Mouse (Mus musculus) hindbrain, postnatal 0 days (tissue): ENCODE data around the gene Fbxl13. TPM values are rescaled to one million over a fixed set of nuclear protein-coding genes. Genes with fewer than 3 reads are reported as not detected.

Experiments used
- ATAC-seq: fragments of 200-750 bp; cut with Nextera tagmentation; 2 replicates; pipeline ENCODE4 v1.8.0; 2017; ENCODE audit warnings: mild to moderate bottlenecking, moderate TSS enrichment, moderate library complexity
- DNase-seq: peaks from one replicate; pipeline ENCODE4 v3.0.0-alpha.2; 2015; ENCODE audit warnings: low spot score
- H3K27ac ChIP-seq: fragments of 300-500 bp; sonication (generic); 2 replicates; pipeline ENCODE4 v1.5.1; 2014; ENCODE audit warnings: mild to moderate bottlenecking
- H3K27me3 ChIP-seq: fragments of 300-500 bp; sonication (generic); 2 replicates; pipeline ENCODE4 v1.6.1; 2014; ENCODE audit warnings: low read length, mixed read lengths; ENCODE audit not compliant: insufficient read depth
- H3K36me3 ChIP-seq: fragments of 300-500 bp; sonication (generic); 2 replicates; pipeline ENCODE4 v1.6.1; 2014; ENCODE audit warnings: low read length, mixed read lengths; ENCODE audit not compliant: insufficient read depth
- H3K4me1 ChIP-seq: fragments of 300-500 bp; sonication (generic); 2 replicates; pipeline ENCODE4 v1.6.1; 2014; ENCODE audit warnings: antibody characterized with exemption, low read length, mixed read lengths; ENCODE audit not compliant: insufficient read depth
- H3K4me2 ChIP-seq: fragments of 300-500 bp; sonication (generic); 2 replicates; pipeline ENCODE4 v1.6.1; 2014; ENCODE audit warnings: low read depth, mild to moderate bottlenecking, low read length, moderate library complexity, mixed read lengths
- H3K4me3 ChIP-seq: fragments of 300-500 bp; sonication (generic); 2 replicates; pipeline ENCODE4 v1.5.1; 2014; ENCODE audit warnings: low read length
- H3K9ac ChIP-seq: fragments of 300-500 bp; sonication (generic); replicated peaks from 2 replicates; pipeline ENCODE4 v1.6.1; 2014; ENCODE audit warnings: mild to moderate bottlenecking, low read length, moderate library complexity, mixed read lengths
- H3K9me3 ChIP-seq: fragments of 300-500 bp; sonication (generic); 2 replicates; pipeline ENCODE4 v1.6.1; 2016; ENCODE audit warnings: low read length, mixed read lengths
- CTCF ChIP-seq: IDR thresholded peaks from 2 replicates; pipeline ENCODE4 v1.5.1; 2016; ENCODE audit warnings: antibody characterized with exemption, control low read depth, low read depth
- WGBS: fragments of 180-500 bp; shearing (Covaris S2); extraction: QIAGEN DNeasy Blood & Tissue Kit; methylation state at CpG from one replicate; pipeline ENCODE4 v1.1.7; 2014; 5-methylcytosine and 5-hydroxymethylcytosine counted together
- polyA plus RNA-seq: library from polyadenylated mRNA; unstranded; fragments of >200 nt; fragmentation: Nextera tagmentation; extraction: Ambion mirVana; gene quantifications from 2 replicates; pipeline ENCODE4 v1.2.1, GENCODE M21; 2015
- total RNA-seq: library from RNA; depleted of rRNA; stranded (reverse); fragments of >200 nt; gene quantifications from 2 replicates; pipeline ENCODE4 v1.2.3, GENCODE M21; 2014

Gene Fbxl13
- total and polyA plus RNA-seq, 2 experiments from 2014 or later = 0.16 to 0.23 TPM

DNA sequence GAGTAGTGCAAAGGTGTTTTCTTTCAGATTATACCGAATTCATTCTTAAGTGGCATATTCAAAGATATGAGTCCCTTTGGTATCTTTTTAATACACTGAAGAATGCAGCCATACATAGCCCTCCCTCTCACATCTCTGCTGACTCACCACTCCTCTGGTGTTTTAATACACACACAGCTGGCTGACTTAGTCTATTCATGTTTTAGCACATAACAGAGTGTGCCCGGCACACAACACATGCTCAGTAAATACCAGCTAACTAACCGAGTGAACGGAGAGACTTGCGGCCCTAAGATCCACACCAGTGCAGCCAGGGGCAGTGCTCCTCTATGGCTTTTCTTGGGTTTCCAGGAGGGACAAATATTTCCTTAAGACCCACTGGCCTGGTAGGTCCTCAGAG is 35.5 kb upstream of the Fbxl13 start:
- WGBS = 83% methylated on average over 5 of the region's 5 CpGs
- Histone ChIP-seq H3K9ac (no peak overlapping the region), H3K9me3 (no peaks in the 10 kb centered on the region), H3K27me3 (no peaks in the 10 kb centered on the region), H3K36me3 (no peaks in the 10 kb centered on the region), H3K4me2 (no peak overlapping the region), H3K4me3 (no peak overlapping the region), H3K27ac (no peak overlapping the region), H3K4me1 (no peaks in the 10 kb centered on the region)
- no peak for TF ChIP-seq CTCF
- ATAC-seq (no peak), DNase-seq (no peak)

GRCm38 (mm10) chr5:21680029-21680428 is 34.6 kb upstream of the Fbxl13 start:
- Histone ChIP-seq H3K36me3 (0 out of 2 replicates have a peak, but pooled peaks cover 6% of the 10 kb centered on the region), H3K9me3 (no peaks in the 10 kb centered on the region), H3K4me1 (no peaks in the 10 kb centered on the region), H3K4me2 (no peak overlapping the region), H3K27me3 (no peaks in the 10 kb centered on the region), H3K4me3 (no peak overlapping the region), H3K27ac (no peak overlapping the region), H3K9ac (no peak overlapping the region)
- DNase-seq (no peak), ATAC-seq (no peak)
- 58% methylated on average over 4 of the region's 4 CpGs for WGBS
- no peak for TF ChIP-seq CTCF

- Histone ChIP-seq H3K27me3 (no peaks in the 10 kb centered on the region), H3K9me3 (no peaks in the 10 kb centered on the region), H3K27ac (no peak overlapping the region), H3K4me2 (no peak overlapping the region), H3K4me3 (no peak overlapping the region), H3K9ac (no peak overlapping the region), H3K36me3 (peaks cover 6% of the 10 kb centered on the region; the same call in 1 of the 2 replicates), H3K4me1 (no peaks in the 10 kb centered on the region)
- 94% methylated on average over 9 of the region's 9 CpGs for WGBS
- DNase-seq (no peak), ATAC-seq (no peak)
- no peak for TF ChIP-seq CTCF
Measured at GRCm38 (mm10) chr5:21678363-21678762, 32.9 kb upstream of the Fbxl13 start.

DNA sequence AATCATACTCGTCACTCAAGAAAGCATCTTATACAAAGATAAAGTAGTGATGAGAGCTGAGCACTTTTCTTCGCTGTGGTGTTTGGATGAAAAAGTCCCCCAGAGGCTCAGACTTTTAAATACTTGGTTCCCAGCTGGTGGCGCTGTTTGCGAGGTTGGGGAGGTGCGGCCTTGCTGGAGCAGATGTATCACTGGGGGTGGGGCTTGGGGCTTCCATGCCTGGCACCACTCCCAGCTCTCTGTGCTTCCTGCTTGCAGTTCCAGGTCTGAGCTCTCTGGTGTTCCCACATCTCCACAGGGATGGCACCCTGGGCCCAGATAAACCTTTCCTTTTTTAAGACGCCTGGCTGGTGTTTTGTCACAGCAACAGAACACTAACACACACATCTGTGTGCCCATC is 32.5 kb upstream of the Fbxl13 start:
- H3K9ac ChIP-seq = no peak overlapping the region
- ATAC-seq = no peak
- peaks cover 6% of the 10 kb centered on the region; the same call in 1 of the 2 replicates for H3K36me3 ChIP-seq
- H3K27me3 ChIP-seq = no peaks in the 10 kb centered on the region
- WGBS = 98% methylated on average over 6 of the region's 6 CpGs
- H3K27ac ChIP-seq = no peak overlapping the region
- no peak for DNase-seq
- TF ChIP-seq CTCF = no peak
- no peaks in the 10 kb centered on the region for H3K9me3 ChIP-seq
- no peak overlapping the region for H3K4me2 ChIP-seq
- no peak overlapping the region for H3K4me3 ChIP-seq
- H3K4me1 ChIP-seq = no peaks in the 10 kb centered on the region

DNA sequence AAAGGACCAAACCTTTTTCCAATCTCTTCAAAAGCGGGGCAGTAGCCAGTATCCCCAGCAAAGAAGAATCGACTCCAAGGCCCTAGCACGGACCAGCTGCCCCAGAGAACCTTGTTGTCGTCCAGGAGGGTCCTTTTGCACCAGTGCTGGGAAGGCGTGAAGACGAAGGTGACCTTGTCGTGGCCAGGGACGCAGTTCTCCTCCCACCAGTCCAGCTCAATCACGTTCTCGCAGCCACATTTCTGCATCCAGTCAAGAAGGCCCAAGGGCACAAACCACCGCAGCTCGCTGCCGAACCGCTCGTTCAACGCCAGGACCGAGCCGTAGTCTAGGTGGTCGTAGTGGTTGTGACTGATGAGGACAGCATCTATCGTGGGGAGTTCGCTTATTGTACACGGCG is 30.1 kb upstream of the Fbxl13 start:
- ATAC-seq = no peak
- Histone ChIP-seq H3K9ac (no peak overlapping the region), H3K4me2 (no peak overlapping the region), H3K4me1 (no peaks in the 10 kb centered on the region), H3K4me3 (no peak overlapping the region), H3K9me3 (no peaks in the 10 kb centered on the region), H3K36me3 (peaks cover 6% of the 10 kb centered on the region; the same call in 1 of the 2 replicates), H3K27me3 (no peaks in the 10 kb centered on the region), H3K27ac (no peak overlapping the region)
- DNase-seq = no peak
- TF ChIP-seq CTCF = no peak
- WGBS = 97% methylated on average over 23 of the region's 23 CpGs

DNA sequence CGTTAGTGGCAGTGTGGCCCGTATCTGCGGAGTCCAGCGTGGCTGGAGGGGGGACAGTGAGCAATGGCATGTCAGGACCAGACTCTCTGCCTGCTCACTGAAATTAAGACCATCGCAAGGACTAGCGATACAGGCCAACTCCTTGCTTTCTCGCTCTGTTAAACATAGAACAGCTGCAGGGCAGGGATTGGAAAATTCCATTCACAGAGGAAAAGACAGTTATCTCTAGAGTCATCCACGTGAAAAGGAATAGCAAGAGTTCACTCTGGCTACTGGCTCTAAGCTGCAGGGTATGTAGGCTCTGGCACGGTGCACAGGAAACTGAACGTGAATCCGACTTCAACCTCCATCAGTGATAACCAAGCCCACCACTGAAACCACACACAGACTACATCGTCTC is 29.6 kb upstream of the Fbxl13 start:
- WGBS = 80% methylated on average over 12 of the region's 12 CpGs
- ATAC-seq = no peak

DNA sequence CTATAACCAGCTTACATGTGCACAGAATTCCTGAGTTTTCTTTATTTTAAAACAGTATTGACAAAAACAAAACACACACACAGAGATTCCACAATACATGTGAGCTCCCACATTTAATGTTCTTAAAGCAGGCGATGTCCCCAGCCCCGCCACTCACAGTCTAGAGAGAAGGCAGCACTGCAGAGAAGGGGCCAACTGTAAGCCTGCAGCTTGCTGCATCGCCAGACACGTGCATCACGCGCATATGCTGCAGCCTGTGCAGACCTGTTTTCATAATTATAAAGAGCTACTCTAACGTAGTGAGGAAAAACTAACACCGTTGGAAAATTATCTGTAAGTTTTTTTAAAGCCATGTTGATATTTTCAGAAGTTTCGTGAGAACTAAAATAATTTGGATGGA is 28.3 kb upstream of the Fbxl13 start:
- no peaks in the 10 kb centered on the region for H3K4me1 ChIP-seq
- no peak overlapping the region for H3K9ac ChIP-seq
- TF ChIP-seq CTCF = no peak
- H3K36me3 ChIP-seq = peaks cover 6% of the 10 kb centered on the region; the same call in 1 of the 2 replicates
- no peak overlapping the region for H3K4me2 ChIP-seq
- no peak for DNase-seq
- WGBS = 76% methylated on average over 9 of the region's 9 CpGs
- ATAC-seq = peak; percentile 58; the same call in 1 of the 2 replicates
- H3K27ac ChIP-seq = no peak overlapping the region
- H3K4me3 ChIP-seq = no peak overlapping the region
- H3K9me3 ChIP-seq = no peaks in the 10 kb centered on the region
- no peaks in the 10 kb centered on the region for H3K27me3 ChIP-seq

More for the DNA sequence above, 29.6 kb upstream of the Fbxl13 start:
- no peak for TF ChIP-seq CTCF
- Histone ChIP-seq H3K9me3 (no peaks in the 10 kb centered on the region), H3K4me2 (no peak overlapping the region), H3K36me3 (peaks cover 6% of the 10 kb centered on the region; the same call in 1 of the 2 replicates), H3K4me3 (no peak overlapping the region), H3K27me3 (no peaks in the 10 kb centered on the region), H3K9ac (no peak overlapping the region), H3K4me1 (no peaks in the 10 kb centered on the region), H3K27ac (no peak overlapping the region)
- DNase-seq = no peak
